Comparison of ENCODE assay signal across 12 mouse cellular contexts in the genomic region with DNA sequence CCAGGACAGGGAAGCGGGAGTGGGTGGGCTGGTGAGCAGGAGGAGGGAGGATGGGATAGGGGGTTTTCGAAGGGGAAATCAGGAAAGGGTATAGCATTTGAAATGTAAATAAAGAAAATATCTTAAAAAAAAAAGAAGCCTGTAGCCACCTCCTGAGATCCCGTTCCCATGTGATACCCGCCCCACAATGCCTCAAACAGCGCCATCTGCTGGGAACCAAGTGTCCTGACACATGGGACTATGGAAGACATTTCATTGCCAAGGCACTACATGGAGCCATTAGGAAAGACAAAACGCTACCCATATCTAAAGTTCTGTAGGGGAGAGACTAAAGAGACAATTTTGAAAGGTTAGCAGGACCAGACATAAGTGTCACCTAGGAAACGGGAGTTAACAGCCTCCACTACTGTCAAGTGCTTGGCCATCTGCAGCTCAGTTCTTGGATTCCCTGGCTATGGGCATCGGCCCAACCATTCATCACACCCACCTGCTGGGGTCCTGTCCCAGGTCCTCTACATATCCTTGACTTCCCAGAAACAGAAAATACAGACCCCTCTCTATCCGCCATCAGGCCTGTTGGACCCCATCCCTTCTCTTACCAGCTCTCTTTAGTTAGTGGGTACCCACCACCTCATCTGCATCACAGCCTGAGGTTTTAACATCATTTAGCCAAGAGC.
DNase-seq lines count a peak whose midpoint lies in the region; ATAC-seq and TF ChIP-seq lines count a peak whose summit lies in the region.
"Had no signal": no experiment of that assay in that cellular context is flagged by ENCODE, and none has a peak within 500 bp of the region (broad histone marks: within the 10 kb centered on the region; RNA-seq: fewer than 3 reads in every experiment).

No protein-coding gene starts in this region.

- no peak for ATAC-seq in hindbrain, embryonic 14.5 days (ENCODE audit: low FRiP score)
- no peak for ATAC-seq in hindbrain, embryonic 12.5 days (ENCODE audit: low FRiP score)
- no peak for ATAC-seq in liver, postnatal 0 days
- no peak for ATAC-seq in liver, embryonic 12.5 days
- ATAC-seq: forebrain, embryonic 13.5 days had no signal

- no peak overlapping the region for H3K4me3 ChIP-seq in hindbrain, embryonic 14.5 days (replicated peaks; ENCODE audit: low read length)
- no peak overlapping the region for H3K4me3 ChIP-seq in hindbrain, embryonic 12.5 days
- no peak overlapping the region for H3K4me3 ChIP-seq in liver, postnatal 0 days (ENCODE audit: low read depth, low read length)
- H3K4me3 ChIP-seq in liver, embryonic 12.5 days: no peak overlapping the region
- H3K4me3 ChIP-seq in ES-Bruce4 (ENCODE audit: low read depth, low read length): no peak overlapping the region
- H3K4me3 ChIP-seq: embryonic facial prominence, embryonic 12.5 days; forebrain, embryonic 13.5 days; limb, embryonic 12.5 days had no signal

- H3K9ac ChIP-seq in hindbrain, embryonic 14.5 days: no peak overlapping the region
- no peak overlapping the region for H3K9ac ChIP-seq in hindbrain, embryonic 12.5 days
- no peak overlapping the region for H3K9ac ChIP-seq in liver, postnatal 0 days (replicated peaks)
- no peak overlapping the region for H3K9ac ChIP-seq in liver, embryonic 12.5 days
- H3K9ac ChIP-seq in ES-Bruce4 (ENCODE audit: low read depth, poor library complexity, severe bottlenecking): no peak overlapping the region
- H3K9ac ChIP-seq: embryonic facial prominence, embryonic 12.5 days; forebrain, embryonic 13.5 days; limb, embryonic 12.5 days had no signal

- TF ChIP-seq EP300 in liver, postnatal 0 days (IDR thresholded peaks at IDR 0.05; ENCODE audit: low read depth): no peak
- TF ChIP-seq EP300 in ES-Bruce4 (IDR thresholded peaks at IDR 0.05; ENCODE audit: insufficient read depth, low read depth, low read length): no peak

- DNase-seq in hindbrain, embryonic 14.5 days (ENCODE audit: low spot score): peak; percentile 28
- no peak for DNase-seq in liver, postnatal 0 days
- peak; percentile 50 for DNase-seq in ZHBTc4 (ENCODE audit: low read depth, low spot score)
- no peak for DNase-seq in adrenal gland, adult 18-20 months (ENCODE audit: low spot score in 2 of 2)
- DNase-seq: cerebellum, postnatal 36 days; thymus, postnatal 14 days had no signal

- no peaks in the 10 kb centered on the region for H3K27me3 ChIP-seq in hindbrain, embryonic 14.5 days (ENCODE audit: control insufficient read depth, insufficient read depth, low read length)
- H3K27me3 ChIP-seq in hindbrain, embryonic 12.5 days: no peaks in the 10 kb centered on the region
- no peaks in the 10 kb centered on the region for H3K27me3 ChIP-seq in liver, postnatal 0 days (ENCODE audit: insufficient read depth, low read length)
- H3K27me3 ChIP-seq in liver, embryonic 12.5 days (replicated peaks): no peaks in the 10 kb centered on the region
- H3K27me3 ChIP-seq in ES-Bruce4 (ENCODE audit: control insufficient read depth, insufficient read depth, low read length, poor library complexity, severe bottlenecking): no peaks in the 10 kb centered on the region
- H3K27me3 ChIP-seq: embryonic facial prominence, embryonic 12.5 days; limb, embryonic 12.5 days had no signal

- no peak for TF ChIP-seq POLR2A in ES-Bruce4 (IDR thresholded peaks at IDR 0.05; ENCODE audit: insufficient read depth, low read length)

- H3K36me3 ChIP-seq in hindbrain, embryonic 14.5 days (replicated peaks; ENCODE audit: control insufficient read depth, insufficient read depth): no peaks in the 10 kb centered on the region
- no peaks in the 10 kb centered on the region for H3K36me3 ChIP-seq in hindbrain, embryonic 12.5 days
- no peaks in the 10 kb centered on the region for H3K36me3 ChIP-seq in liver, postnatal 0 days (replicated peaks; ENCODE audit: insufficient read depth, low read length)
- H3K36me3 ChIP-seq in liver, embryonic 12.5 days: no peaks in the 10 kb centered on the region
- no peaks in the 10 kb centered on the region for H3K36me3 ChIP-seq in ES-Bruce4 (ENCODE audit: control insufficient read depth, insufficient read depth, low read length, poor library complexity, severe bottlenecking)
- H3K36me3 ChIP-seq: embryonic facial prominence, embryonic 12.5 days; limb, embryonic 12.5 days had no signal

- H3K4me1 ChIP-seq in hindbrain, embryonic 14.5 days (replicated peaks; ENCODE audit: control insufficient read depth, insufficient read depth, low read length): no peaks in the 10 kb centered on the region
- no peaks in the 10 kb centered on the region for H3K4me1 ChIP-seq in hindbrain, embryonic 12.5 days
- no peaks in the 10 kb centered on the region for H3K4me1 ChIP-seq in liver, postnatal 0 days (ENCODE audit: insufficient read depth)
- H3K4me1 ChIP-seq in liver, embryonic 12.5 days: no peaks in the 10 kb centered on the region
- H3K4me1 ChIP-seq in ES-Bruce4 (ENCODE audit: control insufficient read depth, insufficient read depth, low read length): no peaks in the 10 kb centered on the region
- H3K4me1 ChIP-seq: embryonic facial prominence, embryonic 12.5 days; forebrain, embryonic 13.5 days; limb, embryonic 12.5 days had no signal

- no peaks in the 10 kb centered on the region for H3K9me3 ChIP-seq in hindbrain, embryonic 14.5 days (ENCODE audit: control insufficient read depth, low read length)
- H3K9me3 ChIP-seq in hindbrain, embryonic 12.5 days (replicated peaks): no peaks in the 10 kb centered on the region
- no peaks in the 10 kb centered on the region for H3K9me3 ChIP-seq in liver, postnatal 0 days (ENCODE audit: low read length)
- no peaks in the 10 kb centered on the region for H3K9me3 ChIP-seq in liver, embryonic 12.5 days (replicated peaks)
- no peaks in the 10 kb centered on the region for H3K9me3 ChIP-seq in ES-Bruce4 (replicated peaks; ENCODE audit: control insufficient read depth, insufficient read depth, low read length, poor library complexity, severe bottlenecking)
- H3K9me3 ChIP-seq: embryonic facial prominence, embryonic 12.5 days had no signal

- peak; percentile 48 for TF ChIP-seq CTCF in liver, postnatal 0 days (IDR thresholded peaks at IDR 0.05; ENCODE audit: low read depth)
- TF ChIP-seq CTCF in ES-Bruce4 (IDR thresholded peaks at IDR 0.05; ENCODE audit: low read depth, low read length): peak; percentile 37

- WGBS in hindbrain, embryonic 14.5 days: 80% methylated on average over 9 of the region's 9 CpGs
- 85% methylated on average over 9 of the region's 9 CpGs for WGBS in hindbrain, embryonic 12.5 days
- 77% methylated on average over 9 of the region's 9 CpGs for WGBS in liver, postnatal 0 days (ENCODE audit: insufficient replicate concordance)
- 62% methylated on average over 9 of the region's 9 CpGs for WGBS in liver, embryonic 12.5 days (ENCODE audit: insufficient replicate concordance)

- H3K4me2 ChIP-seq in hindbrain, embryonic 14.5 days (replicated peaks): no peak overlapping the region
- H3K4me2 ChIP-seq in hindbrain, embryonic 12.5 days (replicated peaks): no peak overlapping the region
- H3K4me2 ChIP-seq in liver, postnatal 0 days (ENCODE audit: low read depth, low read length): no peak overlapping the region
- H3K4me2 ChIP-seq in liver, embryonic 12.5 days: no peak overlapping the region
- H3K4me2 ChIP-seq: embryonic facial prominence, embryonic 12.5 days; forebrain, embryonic 13.5 days; limb, embryonic 12.5 days had no signal

- H3K27ac ChIP-seq in hindbrain, embryonic 14.5 days: no peak overlapping the region
- no peak overlapping the region for H3K27ac ChIP-seq in hindbrain, embryonic 12.5 days
- H3K27ac ChIP-seq in liver, postnatal 0 days (ENCODE audit: low read depth): no peak overlapping the region
- H3K27ac ChIP-seq in liver, embryonic 12.5 days: no peak overlapping the region
- H3K27ac ChIP-seq in ES-Bruce4 (ENCODE audit: insufficient read depth, low read length): no peak overlapping the region
- H3K27ac ChIP-seq: embryonic facial prominence, embryonic 12.5 days; forebrain, embryonic 13.5 days; limb, embryonic 12.5 days had no signal

Comparison
In these comparisons a context has a peak if more than half of its experiments do, and no peak if none do; other contexts are left out.
1. DNase-seq: peak in hindbrain, embryonic 14.5 days (single experiment) and ZHBTc4 (single experiment); none in liver, postnatal 0 days (single experiment) and adrenal gland, adult 18-20 months (0 of 2).